Mouse (Mus musculus) layer of hippocampus, adult 8-10 months (tissue): Measurements from ENCODE around the gene Asf1b. TPM values are rescaled to one million over a fixed set of nuclear protein-coding genes. Genes with fewer than 3 reads are reported as not detected.
"Not testable (repeated sequence)": the region's sequence is repeated elsewhere in the genome, so short reads cannot be mapped to it uniquely, and the experiment has no call there.

Experiments used
- DNase-seq, 2 experiments: peaks; one replicate each; pipeline ENCODE4 v3.0.0; 2022; ENCODE audit warnings: low spot score in 2 of 2
- total RNA-seq, 4 experiments: library from RNA; stranded (reverse); gene quantifications; 2 replicates each; pipeline ENCODE4 v1.2.4; 2022

The Asf1b gene
- total RNA-seq, 4 experiments from 2014 or later, result 0.63 to 1.1 (median 0.75) TPM

DNA sequence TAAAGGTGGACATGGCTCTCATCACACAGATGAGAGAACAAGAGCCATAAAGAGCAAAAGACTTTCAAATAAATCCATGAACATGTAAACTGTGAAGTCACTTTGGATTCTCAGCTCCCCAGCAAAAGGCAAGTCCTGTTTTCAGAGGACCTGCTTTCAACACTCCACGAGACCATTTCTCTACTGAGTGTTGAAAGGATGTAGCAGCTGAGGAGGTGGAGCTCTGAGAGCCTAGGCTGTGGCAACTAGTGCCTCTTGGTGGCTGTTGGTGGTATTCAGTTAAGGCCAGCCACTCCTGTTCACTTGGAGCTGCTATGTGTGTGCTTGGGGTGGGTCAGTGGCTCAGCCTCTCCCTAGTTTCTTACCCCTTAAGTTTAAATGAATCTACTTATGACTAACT, 1.5 kb downstream of the Asf1b start:
- no peak for DNase-seq

DNA sequence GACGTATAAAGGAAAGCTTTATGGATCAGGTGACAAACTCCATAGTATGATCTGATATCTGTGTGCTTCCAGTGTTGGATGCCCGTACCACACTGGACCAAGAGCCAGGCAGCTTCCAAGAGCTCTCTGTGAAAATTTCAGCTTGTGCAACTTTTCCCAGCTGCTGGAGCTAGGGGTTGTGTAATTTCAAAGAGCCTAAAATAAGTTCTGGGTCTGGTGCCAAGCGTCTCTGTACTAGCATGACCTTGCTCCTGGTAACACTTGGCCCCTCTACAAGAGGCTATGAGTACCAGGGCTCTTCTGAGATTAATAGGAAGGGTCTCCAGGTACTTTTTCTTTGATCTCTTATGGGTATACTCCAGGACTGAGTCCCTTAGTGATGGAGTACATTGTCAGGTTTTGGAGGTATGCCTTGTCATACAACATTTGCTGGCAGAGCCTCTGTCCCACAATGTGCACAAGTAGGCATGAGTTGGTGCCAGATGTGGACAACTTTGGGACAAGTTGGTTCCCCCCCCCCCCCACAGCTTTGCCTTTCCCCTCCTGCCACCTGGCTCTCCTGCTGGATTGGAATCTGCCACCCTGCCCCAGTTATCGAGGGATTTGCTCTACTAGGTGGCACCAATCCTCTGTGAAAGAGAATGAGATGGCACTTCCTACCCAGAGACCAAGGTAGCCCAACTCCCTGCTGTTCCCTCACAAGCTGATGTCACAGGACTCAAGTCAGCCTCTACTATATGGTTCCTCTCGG, 8.9 kb downstream of the Asf1b start:
- DNase-seq, result no peak

DNA sequence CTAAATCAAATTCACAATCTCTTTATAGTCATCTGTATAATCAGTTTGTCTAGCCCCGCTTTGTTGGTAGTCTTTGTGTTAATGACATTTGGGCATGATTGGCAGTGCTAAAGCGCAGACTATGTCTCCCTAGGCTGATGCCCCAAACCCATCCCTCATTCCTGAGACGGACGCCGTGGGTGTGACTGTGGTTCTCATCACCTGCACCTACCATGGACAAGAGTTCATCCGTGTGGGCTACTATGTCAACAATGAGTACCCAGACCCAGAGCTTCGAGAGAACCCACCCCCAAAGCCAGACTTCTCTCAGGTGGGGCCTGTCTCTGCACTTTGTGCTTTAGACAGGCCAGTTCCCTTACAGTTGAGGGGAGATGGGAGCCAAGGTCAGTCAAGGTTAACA, 12.4 kb downstream of the Asf1b start:
- no peak for DNase-seq

DNA sequence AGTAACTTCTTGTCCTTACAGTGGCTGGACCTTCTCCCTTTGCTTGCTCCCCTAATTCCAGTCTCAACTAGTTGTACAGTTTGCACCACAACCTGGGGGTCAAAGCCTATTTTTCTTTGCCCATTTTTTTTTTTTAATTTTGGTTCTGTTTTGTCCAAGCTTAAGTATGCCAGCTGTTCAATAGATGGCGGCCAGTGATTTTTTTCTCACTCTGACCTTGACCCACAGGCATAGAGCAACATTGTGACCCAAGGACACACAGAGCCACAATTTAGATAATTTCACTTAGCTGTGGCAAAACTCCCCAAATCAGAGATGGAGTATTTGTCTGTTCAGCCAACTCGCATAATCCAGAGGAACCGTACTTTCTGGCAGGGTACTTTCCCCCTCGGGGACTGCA, 15.8 kb downstream of the Asf1b start:
- DNase-seq, result no peak

DNA sequence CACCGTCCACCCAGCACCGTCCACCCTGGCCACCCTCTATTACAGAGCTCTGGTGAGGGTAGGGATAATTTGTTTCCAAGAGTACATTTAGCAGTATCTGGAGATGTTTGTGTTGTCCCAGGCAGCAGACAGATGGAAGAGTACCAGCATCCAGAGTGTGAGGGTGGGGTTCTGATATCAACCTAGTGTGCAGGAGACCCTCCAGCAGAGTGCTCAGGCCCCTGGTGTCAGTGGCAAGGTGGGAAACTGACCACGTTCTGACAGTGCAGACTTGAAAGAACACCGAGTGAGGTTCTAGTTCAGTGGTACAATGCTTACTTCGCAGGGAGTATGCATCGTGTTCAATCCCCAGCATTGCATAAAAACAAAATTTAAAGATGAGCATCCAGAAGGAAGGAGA, 16.4 kb downstream of the Asf1b start:
- DNase-seq, result no peak

DNA sequence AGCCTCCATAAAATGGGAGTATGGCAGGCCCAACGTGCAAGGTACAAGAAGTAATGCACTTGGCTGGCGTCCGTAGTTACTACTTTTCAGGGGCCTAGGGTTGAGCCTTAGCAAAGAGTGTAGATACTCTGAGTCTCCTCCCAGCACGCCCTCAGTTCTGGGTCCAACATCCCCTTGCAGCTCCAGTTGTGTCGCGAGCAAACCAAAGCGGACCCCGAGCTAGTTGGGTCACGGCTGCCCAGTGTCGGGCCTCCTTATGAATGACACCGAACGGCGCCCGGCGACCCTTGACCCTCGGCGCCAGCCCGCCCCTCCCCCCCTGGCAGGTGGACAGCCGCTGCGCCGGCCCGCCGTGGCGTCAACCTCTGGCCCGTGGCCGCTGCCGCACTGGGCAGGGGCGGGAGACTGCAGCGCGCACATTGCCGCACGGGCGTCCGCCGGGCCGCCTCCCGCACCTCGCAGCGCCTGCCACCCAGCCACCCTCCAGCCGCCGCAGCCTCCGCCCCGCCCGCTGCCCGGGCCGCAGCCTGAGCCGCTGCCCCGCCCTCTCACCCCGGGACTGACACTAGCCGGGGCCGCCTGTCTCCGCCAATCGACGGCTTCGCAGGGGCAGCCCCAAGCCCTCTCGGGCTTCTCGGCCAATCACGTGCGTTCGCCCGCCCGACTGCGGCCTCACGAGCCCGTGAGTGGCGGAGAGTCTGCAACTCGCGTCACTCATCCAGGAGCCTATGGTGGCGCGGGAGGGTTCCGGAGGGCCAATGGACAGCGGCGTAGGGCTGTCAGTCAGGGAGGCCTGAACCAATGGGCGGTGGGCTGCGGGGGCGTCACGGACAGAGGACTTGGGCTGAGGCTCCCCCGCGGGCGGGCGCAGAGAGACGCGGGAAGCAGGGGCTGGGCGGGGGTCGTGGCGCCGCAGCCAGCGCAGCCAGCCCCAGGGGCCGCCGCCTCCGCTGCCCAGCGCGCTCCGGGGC, 17.1 kb downstream of the Asf1b start, which contains the start of gene Prkaca:
Gene Prkaca (plus strand): TSS at position 844 of the 971 bp plus-strand sequence.
- peak; percentile 99 for DNase-seq

DNA sequence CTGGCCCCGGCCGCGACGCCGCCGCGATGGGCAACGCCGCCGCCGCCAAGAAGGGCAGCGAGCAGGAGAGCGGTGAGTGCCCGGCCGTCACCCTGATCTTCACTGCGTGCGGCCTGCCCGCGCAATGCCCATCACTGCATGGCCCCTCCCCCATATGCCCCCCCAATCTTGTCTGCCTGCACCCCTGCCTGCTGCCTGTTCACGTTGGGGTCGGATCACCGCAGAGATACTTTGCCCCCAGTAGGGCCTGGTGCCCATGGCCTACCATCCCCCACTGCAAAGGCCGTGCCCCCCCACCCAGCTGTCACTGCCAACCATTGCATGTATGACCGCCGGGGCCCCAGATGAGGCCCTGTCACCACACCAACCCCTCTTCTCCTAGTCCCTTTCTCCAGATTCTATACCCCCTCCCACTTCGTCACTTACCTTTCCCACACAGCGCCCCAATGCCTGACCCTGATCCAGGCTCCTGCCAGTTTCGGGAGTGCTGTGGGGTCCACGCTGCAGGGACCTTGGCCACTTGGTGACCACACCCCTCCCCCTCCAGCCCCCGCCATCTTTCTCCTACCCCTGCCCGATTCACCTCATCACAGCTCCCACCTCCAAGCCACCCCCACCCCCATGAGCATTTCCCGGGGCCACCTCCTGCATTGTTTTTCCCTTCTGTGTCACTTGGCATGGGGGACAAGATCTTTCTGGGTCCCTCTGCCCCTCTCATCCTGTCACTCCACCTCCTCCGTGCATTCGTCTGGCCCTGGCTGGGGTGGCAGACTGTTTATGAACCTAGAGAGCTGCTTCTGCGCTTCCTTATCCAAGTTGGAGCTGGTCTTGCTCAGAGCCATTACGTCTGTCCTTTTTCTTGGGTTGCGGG, 18.1 kb downstream of the Asf1b start:
- no peak for DNase-seq

DNA sequence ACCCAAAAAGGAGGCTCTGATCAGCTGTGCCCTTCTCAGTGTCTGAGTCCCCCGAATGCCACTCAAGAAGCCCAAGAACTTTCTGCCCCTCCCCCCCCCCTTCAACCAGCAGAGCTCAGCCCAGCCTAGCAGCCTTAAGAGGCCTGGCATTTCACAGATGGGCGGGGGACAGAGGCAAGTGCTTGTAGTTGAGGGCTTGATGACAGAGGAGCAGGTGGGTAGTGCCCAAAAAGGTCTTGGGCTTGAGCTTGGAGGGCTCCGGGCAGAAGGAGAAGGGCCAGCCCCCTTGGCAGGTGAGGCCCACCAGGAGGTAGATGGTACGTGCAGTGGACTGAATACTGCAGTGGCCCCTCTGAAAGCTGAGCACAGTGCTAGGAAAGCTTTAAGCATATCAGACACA, 19.2 kb downstream of the Asf1b start:
- DNase-seq, result no peak

DNA sequence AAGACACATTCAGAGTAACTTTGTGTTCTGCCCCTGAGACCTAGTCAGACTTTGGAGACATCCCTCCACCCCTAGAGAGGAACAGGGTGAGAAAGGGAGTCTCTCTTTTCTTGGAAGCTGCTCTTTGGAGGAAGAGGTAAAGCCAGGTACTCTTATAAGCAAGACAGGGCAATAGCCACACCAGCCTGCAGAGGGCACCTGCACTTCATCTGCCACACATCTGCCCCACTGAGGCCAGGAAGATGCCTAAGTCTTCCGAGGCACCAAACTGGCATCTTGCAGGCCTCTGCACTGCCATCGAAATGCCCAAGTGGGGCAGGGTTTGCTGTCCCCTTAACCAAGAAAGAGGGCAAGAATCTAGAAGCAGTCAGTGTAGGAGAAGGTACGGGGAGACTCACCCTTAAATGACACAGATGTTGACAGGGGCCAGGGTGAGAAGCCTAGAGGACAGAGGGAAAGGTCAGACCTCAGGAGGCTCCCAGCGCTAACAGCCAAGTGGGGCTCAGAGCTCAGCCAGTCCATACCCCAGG, 20.9 kb downstream of the Asf1b start:
- no peak for DNase-seq

DNA sequence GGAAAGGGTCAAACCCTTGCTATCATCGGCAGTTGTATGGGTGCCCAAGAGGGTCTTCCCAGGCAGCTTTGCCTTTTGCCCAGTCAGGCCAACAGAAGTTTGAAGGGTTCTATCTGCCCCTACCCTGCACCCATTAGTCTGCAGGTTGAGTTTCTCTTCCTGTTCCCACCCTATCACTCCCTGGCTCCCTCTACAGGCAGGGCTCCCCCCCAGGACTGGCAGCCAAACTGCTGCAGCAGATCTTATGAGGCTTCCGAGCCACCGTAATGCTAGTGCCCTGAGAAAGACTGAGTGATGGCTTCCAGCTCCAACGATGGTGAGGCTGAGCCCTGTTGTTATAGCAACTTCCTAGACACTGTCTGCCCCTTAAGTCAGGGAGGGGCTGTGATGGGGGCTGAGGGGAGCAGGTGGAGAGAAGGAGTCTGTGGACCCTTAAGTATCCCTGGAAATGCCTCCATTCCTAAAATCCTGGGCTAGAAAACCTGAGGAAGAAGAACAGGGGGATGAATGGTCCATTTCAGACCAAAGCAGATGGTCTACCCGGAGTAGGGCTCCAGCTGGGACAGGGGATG, 21.6 kb downstream of the Asf1b start:
- no peak for DNase-seq

DNA sequence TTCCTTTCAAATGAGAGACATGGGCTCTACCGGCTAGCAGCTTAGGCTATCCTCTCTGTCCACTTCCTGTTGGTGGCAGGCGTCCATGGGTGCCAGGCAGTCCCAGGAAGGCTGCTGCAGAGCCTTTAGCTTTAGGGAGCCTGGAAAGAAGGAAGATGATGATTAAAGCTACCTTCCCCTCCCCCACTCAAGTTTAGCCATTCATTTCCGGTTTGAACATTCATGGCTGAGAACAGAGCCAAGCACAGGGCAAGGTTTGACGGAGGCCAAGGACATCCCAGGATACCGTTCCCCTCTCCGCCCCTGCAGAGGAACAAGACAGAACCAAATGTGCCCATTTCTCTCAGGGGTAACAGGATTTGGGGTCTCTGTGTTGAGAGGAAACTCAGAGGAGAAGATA, 22.3 kb downstream of the Asf1b start:
- no peak for DNase-seq

DNA sequence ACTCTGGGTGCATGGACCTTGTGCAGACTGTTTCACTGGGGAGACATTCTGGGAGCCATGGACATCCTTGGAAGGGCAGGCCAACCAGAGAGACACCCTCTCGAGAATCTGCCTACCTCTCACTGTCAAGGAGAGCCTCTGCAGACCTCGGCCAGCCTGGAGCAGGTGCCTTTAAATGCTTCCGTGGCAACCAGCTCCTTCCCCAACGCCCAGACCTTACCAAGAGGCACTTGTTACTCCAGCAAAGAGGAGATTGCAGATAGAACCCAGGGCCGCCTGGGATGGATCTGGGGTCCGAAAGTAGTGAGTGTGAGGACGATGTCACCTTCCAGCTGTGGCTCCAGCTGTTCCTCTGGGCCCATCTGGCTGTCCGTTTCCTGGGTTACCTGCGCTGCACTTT, 22.9 kb downstream of the Asf1b start:
- DNase-seq, result no peak

DNA sequence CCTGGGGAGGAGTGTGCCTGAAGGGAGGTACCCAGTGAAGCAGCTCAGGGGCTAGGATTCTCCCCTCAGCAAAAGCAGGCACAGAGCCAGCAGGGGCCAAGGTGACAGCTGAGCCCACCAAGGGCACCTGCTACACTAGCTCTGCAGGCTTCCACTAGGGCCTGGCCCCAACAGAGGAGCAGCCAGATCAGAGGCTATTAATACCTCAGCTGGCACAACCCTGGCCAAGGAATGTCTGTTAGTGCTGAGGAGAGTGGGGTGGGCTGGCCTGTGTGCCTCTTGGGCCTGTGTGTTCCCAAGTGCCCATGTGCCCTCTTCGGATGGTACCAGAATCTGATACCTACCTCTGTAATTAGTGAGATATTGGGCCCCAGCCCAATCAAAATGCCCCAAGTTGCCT, 24.9 kb downstream of the Asf1b start:
- no peak for DNase-seq

DNA sequence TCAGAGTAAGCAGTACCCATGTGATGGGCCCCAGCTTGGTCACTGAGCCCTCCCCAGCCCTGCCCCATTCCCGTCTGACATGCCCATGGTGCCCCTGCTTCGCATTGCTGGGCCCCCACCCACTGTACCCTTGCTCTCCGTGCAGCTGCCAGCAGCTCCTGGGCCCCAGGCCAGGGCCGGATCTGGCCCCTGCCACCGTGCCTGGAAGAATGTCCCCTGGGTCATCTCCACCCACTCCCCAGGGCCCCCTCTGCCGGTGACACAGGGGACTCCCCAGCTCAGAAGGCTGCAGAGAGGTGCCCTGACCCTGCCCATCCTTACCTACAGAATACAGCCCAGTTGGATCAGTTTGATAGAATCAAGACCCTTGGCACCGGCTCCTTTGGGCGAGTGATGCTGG, 25.5 kb downstream of the Asf1b start:
- no peak for DNase-seq

DNA sequence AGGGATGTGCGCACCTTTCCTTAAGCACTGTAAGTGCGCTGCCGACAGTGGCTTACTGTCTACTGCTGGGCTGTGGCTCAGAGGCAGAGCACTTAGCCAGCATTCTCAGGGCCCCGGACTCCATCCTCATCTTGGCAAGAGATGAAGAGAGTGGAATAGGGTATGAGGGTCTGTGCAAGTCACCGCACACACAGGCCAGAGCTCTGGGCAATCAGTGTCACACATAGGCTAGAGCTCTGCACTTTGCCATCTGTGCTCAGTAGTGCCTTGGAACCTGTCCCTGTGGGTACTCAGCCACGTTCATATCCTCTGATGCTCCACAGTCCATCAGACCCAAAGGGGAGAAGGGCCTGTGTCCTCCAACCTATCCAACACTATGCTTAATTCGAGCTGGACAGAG, 26.2 kb downstream of the Asf1b start:
- DNase-seq, result no peak

DNA sequence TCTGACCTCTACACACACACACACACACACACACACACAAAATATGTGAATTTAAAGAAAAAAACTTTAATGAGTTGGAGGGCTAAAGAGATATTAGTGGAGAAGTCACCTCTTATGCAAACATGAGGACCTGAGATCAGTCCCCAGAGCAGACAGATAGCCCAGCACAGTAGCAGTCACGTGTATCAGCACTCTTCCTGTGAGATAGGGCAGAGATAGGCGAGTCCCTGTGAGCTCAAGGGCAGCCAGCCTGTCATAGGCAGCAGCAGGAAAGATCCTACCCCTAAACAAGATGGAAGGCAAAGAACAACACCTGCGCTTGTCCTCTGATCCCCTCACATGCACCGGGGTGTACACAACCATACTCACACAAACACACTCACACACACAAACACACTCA, 27.1 kb downstream of the Asf1b start:
- DNase-seq, result no peak

DNA sequence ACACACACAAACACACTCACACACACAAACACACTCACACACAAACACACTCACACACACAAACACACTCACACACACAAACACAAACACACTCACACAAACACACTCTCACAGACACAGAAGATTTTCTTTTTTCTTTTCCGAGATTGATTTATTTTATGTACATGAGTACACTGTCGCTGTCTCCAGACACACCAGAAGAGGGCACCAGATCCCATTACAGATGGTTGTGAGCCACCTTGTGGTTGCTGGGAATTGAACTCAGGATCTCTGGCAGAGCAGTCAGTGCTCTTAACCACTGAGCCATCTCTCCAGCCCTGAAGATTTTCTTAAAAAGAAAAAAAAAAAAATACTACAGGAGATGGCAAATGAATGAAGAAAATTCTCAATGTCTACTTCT, 27.9 kb downstream of the Asf1b start:
- DNase-seq, result not testable (repeated sequence)

DNA sequence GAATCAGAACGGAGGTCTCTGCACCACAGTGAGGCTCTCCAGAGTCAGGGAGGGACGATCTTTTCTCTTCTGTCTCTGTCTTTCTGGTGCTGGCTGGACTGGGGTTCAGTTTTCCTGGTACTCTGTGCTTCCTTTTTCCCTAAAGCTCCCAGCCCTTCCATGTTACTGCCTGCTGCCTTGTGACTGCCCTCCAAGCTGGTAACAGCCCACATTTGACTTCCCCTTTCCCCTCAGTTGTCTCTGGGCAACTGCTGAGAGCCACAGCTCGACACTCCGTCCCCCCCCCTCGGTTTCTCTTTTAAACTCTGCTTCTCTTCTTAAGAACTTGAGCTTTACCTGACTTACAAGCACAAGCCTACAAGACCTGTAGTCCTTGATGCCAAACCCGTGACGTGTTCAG, 33.9 kb downstream of the Asf1b start:
- no peak for DNase-seq

DNA sequence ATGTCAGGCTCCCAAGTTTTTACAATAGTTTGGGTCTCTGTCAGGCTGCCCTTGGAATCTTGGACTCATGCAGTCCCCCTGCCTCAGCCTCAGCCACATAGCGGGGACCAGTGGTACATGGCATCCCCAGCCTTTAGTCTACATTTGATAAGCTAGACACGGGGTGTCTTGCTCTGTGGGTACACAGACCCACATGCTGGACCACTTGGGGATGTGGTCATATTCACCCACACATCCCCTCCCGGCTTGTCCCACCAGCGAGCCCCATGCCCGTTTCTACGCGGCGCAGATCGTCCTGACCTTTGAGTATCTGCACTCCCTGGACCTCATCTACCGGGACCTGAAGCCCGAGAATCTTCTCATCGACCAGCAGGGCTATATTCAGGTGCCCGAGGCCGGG, 34.9 kb downstream of the Asf1b start:
- no peak for DNase-seq

DNA sequence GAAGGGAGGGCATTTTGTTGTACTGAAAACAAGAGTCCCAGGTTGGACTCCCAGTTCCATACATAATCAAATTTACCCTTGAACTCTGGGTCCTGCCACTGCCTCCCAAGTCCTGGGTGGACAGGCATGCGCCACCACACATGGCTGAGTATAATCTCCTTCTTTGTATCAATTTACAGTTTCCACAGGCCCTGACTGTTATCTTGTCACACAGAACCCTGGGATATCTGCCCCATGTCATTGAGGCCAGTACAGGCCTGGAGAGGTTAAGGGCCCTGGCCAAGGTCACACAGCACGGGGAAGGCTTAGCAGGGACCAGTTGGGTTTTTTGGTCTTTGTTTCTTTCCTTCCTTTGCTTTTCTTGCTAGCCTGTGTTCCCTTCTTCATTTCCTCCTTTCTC, 37.2 kb downstream of the Asf1b start:
- no peak for DNase-seq

DNA sequence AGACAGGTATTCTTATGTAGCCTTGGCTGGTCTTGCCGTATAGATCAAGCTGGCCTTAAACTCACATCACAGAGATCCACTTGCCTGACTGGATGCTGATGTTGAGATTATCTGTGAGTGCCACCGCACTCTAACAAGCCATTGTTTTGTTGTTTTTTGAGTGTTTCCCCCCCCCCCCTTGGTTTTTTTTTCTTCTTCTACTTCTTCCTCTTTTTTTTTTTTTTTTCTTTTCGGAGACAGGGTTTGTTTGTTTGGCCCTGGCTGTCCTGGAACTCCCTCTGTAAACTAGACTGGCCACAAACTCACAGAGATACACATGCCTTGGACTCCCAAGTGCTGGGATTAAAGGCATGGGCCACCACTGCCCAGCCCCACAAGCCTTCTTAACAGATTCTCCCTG, 38.7 kb downstream of the Asf1b start:
- no peak for DNase-seq
